Mouse (Mus musculus): ENCODE measurements around the gene Tnp2.
"Not testable (repeated sequence)": the region's sequence is repeated elsewhere in the genome, so short reads cannot be mapped to it uniquely, and the experiment has no call there.

Tnp2 gene

DNA sequence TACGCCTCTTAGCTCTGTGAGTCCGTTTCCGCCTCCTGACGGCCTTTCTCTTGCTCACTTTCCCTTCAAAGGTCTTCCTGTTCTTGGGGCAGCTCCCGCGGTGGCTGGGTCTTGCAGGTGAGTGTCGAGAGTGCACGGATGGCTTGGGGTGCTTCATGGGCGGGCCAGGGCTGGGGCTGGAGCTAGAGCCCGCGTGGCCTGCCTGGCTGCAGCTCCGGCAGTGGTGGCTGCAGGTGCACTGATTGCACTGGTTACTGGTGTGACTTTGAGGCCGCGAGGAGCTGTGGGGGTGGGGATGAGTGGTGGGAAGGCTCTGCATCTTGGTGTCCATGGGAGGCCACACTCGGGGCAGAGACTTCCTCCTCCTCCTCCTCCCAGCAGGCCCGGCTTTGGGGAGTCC, at the start of gene Tnp2:
Gene Tnp2, minus strand, starts transcription at position 390 of the 400 bp plus-strand sequence.
- no peak for DNase-seq (ENCODE audit: low spot score)

DNA sequence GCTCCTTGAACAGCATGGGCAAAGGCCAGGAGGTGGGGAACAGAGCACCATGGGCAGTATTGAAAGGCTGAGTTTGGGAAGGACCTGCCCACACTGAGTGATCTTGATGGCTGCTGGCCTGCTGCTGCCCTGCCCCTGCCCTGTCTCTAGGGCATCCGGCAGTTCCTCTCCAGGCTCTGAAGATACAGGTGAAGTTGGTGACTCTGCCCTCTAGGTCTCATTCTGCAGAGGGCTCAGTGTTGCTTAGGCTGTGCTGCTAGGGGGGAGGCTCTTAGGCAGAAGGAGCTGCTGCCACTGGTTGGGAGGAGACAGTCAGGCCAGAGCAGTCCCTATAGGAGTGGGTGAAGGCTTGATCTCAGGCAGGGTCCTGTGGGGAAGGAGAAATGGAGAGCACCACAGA, 49.4 kb upstream of the Tnp2 start:
- no peak for DNase-seq (ENCODE audit: low spot score)

DNA sequence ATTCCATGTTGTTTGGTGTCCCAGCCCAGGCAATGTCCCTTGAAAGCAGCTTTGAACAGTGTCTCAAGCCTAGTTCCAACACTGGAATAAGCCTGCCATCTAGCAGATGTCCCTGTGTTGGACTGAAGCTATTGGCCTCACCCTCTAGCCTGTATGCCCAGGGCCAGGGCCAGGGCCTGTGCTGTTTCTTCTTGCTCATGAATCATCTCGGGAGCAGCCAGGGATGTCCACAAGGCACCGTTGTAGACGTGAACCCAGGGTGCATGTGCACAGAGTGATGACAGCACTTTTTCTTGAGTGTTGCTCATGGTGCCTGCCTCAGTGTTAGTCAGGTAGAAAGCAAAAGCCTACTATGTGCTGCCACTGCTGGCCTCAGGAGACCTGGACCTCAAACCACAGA, 48.8 kb upstream of the Tnp2 start:
- no peak for DNase-seq (ENCODE audit: low spot score)

DNA sequence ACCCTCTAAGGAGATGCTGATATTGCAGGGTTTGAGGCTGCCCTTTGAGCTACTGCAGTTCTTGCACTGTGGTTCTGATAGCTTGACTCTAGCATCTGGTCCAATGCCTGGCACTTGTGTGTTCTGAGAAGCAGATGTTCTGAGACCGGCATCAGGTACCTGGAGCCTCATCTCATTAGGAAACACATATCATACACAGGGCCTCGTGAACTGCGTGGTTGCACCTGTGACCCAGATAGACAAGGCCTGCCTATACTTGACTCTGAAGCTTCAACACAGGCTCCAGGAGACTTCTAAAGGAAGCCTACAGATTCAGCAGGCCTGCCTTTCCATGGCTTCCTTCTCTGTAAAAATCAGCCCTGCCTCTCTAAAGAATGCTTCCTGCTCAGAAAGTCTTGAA, 47.9 kb upstream of the Tnp2 start:
- DNase-seq (ENCODE audit: low spot score) = no peak

DNA sequence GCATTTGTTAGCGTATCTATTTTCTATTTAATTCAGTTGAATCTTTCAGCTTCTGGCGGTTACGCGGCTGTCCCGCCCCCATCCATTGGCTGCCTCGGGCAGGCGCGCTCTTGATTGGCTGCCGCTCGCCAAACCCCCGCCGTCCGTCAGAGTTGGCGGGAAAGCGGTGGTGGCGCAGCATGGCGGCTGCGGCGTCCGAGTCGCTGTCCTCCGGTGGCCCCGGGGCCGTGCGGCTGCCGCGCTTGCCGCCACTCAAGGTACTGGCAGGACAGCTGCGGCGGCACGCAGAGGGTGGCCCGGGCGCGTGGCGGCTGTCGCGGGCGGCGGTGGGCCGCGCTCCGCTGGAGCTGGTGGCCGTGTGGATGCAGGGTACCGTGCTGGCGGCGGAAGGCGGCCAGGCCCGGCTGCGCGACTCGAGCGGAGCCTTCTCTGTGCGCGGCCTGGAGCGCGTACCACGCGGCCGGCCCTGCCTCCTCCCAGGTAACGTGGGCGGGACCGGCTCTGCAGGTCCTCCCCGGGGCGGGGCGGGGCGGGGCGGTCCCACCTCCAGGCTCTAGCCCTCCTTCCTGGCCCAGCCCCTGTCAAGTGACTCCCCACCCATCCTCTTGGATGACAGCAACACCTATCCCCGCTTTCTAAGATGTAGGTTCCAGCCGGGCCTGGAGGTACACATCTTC, 46.6 kb upstream of the Tnp2 start, which contains the start of gene Rmi2:
Gene Rmi2, plus strand, starts transcription at position 149 of the 677 bp plus-strand sequence.
- DNase-seq (ENCODE audit: low spot score) = peak; percentile 88

DNA sequence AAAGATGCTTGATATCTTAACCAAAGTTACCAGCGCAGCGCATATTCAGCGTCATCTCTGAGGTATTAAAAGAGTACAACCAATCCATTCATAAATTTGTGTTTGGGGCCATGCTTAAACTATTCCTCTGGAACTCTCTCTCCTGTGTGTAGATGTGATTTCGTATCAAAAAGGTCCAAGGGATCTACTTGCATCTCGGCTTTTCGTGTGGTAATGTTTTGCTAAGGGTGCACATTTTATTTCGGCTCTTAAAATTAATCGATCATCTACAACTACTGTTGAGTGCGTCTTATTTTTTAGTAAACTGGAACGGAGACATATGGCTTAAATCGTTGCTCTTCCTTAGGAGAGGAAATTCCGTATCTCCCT, 46.1 kb upstream of the Tnp2 start:
- no peak for DNase-seq (ENCODE audit: low spot score)

DNA sequence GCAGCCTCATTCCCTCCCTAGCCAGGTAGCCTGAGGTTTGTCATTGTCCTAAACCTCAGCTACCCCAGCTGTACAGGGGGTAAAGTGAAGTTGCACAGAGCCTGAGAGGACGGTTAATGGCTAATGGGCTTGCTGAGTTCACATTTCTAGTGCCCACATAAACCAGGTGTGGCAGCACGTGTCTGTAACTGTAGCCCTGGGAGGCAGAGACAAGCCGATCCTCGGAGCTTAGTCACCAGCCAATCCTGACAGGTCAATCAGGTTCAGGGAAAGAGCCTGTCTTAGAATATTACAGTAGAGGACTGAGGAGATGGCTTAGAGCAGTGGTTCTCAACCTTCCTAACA, 40.0 kb upstream of the Tnp2 start:
- no peak for DNase-seq (ENCODE audit: low spot score)

DNA sequence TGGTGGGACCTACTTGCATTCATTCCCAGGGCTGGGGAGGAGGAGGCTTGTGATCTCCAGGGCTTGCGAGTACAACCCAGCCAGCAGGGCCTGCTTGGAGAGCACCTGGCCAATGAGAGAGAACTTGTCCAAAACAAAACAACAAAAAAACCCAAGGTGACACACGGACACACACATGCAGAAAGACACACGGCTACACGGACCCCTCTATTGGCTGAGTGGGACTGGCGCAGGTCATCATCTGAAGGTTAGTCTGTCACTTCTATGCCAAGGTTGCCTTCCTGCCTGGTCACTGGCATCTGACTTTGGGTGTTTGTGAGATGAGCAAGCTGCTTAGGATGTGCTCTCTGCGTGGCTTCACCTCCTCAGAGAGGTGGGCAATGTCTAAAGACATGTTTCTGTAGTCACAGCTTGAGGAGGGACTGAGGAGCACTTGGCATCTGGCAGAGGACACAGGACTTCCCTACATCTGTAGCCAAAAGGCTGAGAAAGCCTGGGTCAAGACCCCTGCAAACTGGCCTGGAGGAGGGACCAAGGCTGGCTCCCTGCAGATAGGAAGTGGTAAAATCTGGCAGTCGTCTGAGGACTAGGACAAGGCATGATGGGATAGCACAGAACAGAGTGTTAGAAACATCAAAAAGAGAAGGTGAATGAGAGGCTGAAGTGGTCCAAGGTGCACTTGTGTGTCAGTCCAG, 39.5 kb upstream of the Tnp2 start:
- DNase-seq (ENCODE audit: low spot score) = no peak

DNA sequence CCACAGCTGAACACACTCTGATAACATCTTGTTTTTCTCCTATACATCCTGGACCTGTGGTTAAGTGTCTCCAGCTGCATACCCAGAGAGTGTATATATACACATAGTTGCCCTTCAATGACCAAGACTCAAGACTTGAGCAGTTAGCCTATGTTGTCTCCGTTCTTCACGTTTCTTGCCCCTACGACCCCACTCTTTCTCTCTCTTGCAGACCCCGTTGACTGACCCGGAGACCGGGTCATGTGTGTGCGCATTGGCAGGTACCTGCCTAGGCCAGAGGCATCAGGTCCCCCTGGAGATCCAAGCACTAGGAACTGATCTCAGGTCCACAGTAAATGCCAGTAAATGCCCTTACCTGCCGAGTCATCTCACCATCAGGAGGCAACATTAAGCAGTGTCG, 38.8 kb upstream of the Tnp2 start:
- no peak for DNase-seq (ENCODE audit: low spot score)

DNA sequence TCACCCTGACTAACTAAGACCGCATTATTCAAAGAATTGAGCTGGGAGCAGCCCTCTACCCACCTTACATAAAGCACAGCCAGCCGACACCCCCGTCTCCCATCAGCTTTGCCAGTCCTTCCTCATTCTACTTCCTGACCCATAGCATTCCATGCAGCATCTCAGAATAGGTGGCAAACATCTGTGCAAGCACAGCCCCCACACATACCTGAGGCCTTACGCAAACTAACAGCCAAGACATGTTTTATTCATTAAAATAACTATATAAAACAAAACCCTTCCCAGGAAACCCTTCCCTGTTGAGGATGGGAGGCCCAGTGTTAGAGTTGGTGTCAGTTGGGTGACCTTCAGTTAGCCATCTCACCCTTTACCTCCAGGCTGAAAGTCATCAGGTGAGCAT, 37.4 kb upstream of the Tnp2 start:
- no peak for DNase-seq (ENCODE audit: low spot score)

DNA sequence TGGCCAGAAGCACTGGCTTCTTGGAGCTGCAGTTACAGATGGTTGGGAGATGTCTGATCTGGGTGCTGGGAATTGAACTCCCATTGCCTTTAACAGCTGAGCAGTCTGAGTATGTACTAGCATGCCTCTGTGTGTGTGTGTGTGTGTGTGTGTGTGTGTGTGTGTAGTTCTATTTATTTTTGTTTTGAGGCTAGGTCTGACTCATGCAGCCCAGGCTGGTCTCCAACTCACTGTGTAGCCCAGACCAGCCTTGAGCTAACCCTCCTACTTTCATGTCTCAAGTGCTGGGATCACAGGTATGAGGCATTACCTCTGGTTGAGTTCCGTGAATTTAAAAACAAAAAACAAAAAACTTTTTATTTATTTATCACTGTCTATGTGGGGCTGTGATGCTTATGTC, 36.1 kb upstream of the Tnp2 start:
- no peak for DNase-seq (ENCODE audit: low spot score)

DNA sequence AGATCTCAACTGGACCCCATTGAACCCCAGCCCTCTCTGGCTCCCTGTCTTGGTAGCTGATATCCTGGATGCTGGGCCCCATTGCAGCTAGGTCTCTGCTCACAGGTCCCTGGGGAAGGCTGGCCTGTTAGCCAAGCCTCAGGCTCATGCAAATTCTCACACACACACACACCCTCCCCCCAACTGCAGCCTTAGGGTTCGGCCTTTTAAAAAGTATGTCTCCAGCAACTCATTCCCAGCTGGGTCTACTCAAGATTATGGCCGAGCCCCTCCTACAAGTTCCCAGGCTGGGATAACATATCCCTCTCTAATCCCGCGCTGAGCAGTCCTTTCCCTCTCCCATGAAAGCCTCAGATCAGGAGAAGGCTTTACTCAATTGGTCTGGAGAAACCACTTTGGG, 32.9 kb upstream of the Tnp2 start:
- DNase-seq (ENCODE audit: low spot score) = no peak

DNA sequence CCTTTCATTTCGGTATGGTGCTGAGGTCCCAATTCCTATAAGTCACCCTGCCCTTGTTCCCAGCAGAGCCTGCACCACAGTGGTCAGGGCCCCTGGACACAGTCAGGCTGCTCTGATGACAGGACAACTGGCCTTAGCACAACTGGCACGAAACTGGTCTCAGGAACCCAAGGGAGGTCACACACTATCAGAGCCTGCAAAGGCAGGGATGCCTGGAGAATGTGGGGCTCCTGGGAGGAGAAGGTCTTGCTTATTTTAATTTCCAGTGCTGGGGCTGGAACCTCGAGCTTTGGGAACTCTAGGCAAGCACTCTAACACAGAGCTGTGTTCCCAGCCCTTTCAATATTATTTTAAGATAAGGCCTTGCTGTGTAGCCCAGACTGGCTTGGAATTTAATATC, 31.5 kb upstream of the Tnp2 start:
- DNase-seq (ENCODE audit: low spot score) = no peak

DNA sequence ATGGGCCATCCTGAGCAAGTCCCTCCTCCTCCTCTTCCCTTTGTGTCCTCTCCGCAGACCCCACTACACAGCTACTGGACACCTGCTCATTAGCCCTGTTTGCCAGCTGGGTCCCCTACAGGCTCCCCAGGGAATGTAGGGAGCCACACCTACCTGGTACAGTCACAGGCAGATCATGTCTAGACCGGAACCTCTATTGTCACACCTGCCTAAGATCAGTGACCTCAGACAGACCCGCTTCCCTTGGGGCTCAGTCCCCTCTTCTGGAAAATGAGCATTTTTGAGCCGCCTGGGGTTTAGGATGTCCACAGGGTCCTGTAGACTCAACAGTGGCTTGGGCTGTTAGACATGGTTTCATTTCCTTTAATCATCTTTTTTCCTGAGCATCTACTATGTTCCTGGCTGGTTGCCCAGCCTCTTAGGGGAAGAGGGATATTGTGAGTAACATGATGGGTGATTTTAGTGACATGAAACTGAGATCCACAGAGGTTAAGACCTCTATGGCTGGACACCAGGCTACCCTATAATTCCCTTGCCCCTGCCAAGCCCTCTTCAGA, 30.2 kb upstream of the Tnp2 start:
- DNase-seq (ENCODE audit: low spot score) = no peak

DNA sequence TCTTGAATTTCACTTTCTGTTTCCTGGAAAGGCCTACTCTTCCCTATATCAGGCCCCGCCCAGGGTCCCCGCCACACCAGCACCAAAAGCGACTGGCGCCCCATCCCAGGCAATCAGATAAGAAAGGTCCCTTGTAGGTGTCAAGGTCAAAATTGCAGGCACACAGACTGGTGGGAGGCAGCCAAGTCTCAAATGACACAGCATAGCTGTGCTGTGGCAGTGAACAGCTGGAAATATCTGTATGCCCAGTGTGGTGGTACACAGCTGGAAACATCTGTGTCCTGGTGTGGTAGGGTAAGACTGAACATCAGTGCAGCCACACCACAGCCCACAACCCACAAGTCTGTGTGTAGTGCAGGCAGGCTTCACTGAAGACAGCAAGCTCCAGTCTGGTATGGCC, 26.4 kb upstream of the Tnp2 start:
- DNase-seq (ENCODE audit: low spot score) = peak; percentile 18

DNA sequence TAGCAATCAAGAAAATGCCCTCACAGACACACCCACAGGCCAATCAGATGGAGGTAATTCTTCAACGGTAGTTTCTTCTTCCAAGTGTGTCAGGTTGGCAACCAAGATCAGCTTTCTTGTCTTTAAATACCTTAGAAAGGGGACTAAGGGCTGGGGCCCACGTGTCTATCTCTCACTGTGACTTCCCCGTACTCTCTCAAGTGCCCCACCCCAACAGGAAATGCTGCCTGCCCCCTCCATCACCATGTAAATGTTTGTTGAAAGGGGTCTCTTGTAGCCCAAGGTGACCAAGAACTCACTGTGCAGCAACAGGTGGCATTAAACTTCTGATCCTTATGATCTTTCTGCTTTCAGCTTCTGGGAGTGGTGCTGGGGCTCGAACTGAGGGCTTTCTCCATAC, 25.3 kb upstream of the Tnp2 start:
- DNase-seq (ENCODE audit: low spot score) = no peak

DNA sequence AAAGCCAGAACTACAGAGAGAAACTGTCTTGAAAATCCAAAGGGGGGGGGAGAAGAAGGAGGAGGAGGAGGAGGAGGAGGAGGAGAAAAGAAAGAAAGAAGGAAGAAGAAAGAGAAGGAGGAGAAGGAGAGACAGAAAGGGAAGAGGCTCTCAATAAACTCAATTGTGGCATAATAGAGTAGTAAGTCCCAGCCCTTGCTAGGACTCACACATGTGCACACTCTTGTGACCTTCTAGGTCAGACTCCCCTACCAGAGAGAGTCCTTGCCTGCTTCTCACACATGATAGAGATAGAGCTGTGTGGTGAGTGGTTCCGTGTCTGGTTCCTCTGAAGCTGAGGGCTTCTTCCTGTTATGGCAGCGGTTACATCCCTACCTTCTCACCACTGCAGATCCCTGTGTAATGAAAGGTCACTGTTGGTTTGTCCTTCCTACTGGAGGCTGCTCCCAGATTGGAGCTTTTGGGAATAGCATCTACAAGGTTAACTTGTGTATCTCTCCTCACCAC, 24.5 kb upstream of the Tnp2 start, which contains the start of gene Gm11172:
Gene Gm11172, plus strand, starts transcription at position 51 of the 507 bp plus-strand sequence.
- DNase-seq (ENCODE audit: low spot score) = no peak

DNA sequence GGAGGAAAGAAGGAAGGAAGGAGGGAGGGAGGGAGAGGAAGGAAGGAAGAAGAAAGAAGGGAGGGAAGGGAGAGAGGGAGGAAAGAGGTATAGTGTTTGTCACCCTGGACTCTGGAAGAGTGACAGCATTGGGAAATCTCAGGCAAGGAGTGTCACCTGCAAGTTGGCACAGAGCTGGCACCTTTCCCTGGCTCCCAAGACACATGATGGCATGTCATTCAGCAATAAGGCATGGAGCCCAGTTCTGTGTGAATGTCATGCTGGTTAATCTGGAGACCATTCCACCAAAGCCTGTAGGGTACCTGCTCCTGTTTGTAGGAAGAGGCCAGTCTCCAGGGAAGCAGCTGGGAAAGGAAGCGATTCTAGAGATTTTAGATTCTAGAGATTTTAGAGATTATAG, 21.9 kb upstream of the Tnp2 start:
- DNase-seq (ENCODE audit: low spot score) = no peak

DNA sequence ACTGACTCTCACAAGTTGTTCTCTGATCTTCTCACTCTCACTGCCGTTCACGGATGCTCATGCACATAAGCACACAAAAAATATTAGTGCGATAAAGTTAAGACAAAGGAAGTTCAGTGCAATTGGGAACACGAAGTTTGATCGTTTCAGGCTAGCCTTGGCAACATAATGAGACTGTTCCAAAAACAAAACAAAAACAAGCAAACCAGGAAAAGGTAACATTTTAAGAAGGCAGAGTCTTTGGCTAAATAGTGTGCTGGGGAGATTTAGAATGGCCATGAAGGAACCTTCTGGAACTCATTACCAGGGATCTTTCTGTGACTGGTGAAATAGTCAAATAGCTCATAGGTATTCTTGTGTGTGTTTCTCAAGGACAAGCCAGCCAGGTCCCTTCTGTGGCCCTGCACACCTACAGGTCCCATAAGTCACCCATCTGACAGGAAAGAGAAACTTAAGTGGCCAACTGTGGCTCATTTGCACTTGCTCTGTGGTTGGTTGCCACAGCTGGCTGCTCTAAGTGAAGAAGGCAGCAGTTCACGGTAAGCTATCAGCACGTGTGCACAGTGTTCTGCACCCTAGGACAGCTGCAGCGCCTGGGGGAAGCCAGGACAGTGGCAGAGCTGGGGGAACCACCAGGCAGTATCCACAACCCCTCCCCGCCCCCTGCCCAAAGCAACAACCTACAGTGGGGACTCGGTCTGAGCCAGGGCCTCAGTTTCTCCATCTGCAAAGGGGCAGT, 17.5 kb upstream of the Tnp2 start, which contains the start of gene Prm1:
Gene Prm1, minus strand, starts transcription at position 51 of the 739 bp plus-strand sequence.
- DNase-seq (ENCODE audit: low spot score) = no peak

DNA sequence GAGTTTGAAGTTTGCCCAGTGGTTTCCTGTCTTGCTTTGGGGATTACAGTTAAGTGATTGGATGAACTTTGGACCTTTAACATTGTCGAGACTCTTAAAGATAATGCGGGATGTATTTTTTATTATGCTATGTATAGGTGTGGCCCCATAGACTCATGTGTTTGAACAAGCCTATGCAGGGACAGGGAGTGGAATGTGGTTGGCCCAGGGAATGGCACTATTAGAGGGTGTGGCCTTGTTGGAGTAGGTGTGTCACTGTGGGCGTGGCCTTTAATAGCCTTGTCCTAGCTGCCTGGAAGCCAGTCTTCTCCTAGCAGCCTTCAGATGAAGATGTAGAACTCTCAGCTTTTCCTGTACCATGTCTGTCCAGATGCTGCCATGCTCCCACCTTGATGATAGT, 14.0 kb upstream of the Tnp2 start:
- DNase-seq (ENCODE audit: low spot score) = not testable (repeated sequence)

DNA sequence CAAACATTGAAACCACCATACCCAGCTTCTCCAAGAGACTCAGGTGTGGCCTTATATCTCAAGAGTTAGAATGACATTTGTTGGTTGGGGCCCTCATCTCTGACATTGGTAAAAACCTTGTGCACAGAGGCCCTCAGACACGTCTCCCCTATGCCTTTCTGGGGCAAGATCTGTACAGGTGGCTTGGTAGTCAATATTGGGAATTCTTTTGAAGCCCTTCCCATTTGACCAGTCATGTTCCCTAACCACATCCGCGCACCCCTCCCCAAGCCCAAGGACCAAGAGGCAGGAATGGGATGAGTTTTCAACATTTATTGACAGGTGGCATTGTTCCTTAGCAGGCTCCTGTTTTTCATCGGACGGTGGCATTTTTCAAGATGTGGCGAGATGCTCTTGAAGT, 7.6 kb upstream of the Tnp2 start, which contains the start of gene Prm2:
Gene Prm2, minus strand, starts transcription at position 101 of the 400 bp plus-strand sequence.
- no peak for DNase-seq (ENCODE audit: low spot score)

DNA sequence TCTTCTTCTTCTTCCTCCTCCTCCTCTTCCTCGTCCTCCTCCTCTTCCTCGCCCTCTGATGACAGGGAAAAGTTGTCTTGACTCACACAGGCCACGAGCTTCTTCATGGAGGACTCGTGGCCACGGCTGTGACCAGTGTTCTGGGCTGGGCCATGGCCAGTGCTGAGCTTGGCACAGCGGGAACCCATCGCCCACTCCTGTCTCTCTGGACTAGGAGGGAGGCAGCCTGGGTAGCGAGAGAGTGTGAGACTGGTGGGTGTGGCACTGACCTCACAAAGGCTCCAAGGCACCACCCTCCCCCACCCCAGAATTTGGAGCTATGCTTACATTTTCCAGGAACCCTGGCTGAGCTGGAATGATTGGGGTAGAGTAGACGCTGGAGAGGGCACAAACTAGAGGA, 2.2 kb upstream of the Tnp2 start, which contains the start of gene Prm3:
Gene Prm3, minus strand, starts transcription at position 213 of the 400 bp plus-strand sequence.
- DNase-seq (ENCODE audit: low spot score) = no peak

All from lung, postnatal 25 days (tissue).